Mouse (Mus musculus): ENCODE results near the gene Foxd1.

GRCm38 (mm10) chr13:98390771-98391634, 37.0 kb downstream of the Foxd1 start:
- TF ChIP-seq POLR2A (IDR thresholded peaks at IDR 0.05; ENCODE audit: borderline replicate concordance, control insufficient read depth, low read depth, low read length) (no peak), CTCF (IDR thresholded peaks at IDR 0.05; ENCODE audit: control insufficient read depth, insufficient read depth, low read length) (no peak)

Measured in bone marrow, adult 2 months (tissue).